Mouse (Mus musculus): ENCODE data around the gene Fam84b. TPM values are rescaled to one million over a fixed set of nuclear protein-coding genes. Genes with fewer than 3 reads are reported as not detected.

Fam84b gene
- polyA plus RNA-seq, 1 experiment from 2014 or later, result 6.2 TPM

DNA sequence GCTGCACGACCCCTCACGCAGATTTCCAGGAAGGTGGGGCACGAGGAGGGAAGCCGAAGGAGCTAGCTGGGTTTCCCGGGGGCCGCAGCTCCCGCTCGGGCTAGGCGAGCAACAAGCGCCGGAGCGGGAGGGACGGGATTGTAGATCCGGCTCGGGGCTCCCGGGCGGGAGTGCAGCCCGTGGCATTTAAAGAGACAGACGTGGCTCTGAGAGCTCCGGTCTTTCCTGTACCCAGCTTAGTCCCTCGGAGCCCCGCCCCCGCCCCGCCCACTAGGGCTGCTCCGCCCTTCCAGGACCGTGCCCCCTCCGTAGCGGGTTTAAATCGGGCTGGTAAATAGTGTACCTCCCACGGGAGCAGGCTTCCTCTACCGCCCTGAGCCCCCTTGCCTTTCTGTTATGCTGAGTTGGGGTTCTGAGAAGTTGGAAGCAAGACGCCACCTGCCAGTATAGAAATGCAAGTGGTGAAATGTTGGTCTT lies 28.8 kb downstream of the Fam84b start:
- H3K4me2 ChIP-seq, result peak overlapping the region; percentile 97
- no peaks in the 10 kb centered on the region for H3K9me3 ChIP-seq (replicated peaks)
- peak overlapping the region; percentile 69 for H3K4me3 ChIP-seq
- WGBS (ENCODE audit: insufficient replicate concordance), result under 1% methylated on average over 32 of the region's 32 CpGs
- peak; percentile 91 for ATAC-seq
- H3K4me1 ChIP-seq, result peaks cover 35% of the 10 kb centered on the region
- peak overlapping the region; percentile 77 for H3K27ac ChIP-seq
- peaks cover 28% of the 10 kb centered on the region for H3K27me3 ChIP-seq (replicated peaks)
- peaks cover 8% of the 10 kb centered on the region; the same call in 1 of the 2 replicates for H3K36me3 ChIP-seq
- peak overlapping the region; percentile 73 for H3K9ac ChIP-seq

DNA sequence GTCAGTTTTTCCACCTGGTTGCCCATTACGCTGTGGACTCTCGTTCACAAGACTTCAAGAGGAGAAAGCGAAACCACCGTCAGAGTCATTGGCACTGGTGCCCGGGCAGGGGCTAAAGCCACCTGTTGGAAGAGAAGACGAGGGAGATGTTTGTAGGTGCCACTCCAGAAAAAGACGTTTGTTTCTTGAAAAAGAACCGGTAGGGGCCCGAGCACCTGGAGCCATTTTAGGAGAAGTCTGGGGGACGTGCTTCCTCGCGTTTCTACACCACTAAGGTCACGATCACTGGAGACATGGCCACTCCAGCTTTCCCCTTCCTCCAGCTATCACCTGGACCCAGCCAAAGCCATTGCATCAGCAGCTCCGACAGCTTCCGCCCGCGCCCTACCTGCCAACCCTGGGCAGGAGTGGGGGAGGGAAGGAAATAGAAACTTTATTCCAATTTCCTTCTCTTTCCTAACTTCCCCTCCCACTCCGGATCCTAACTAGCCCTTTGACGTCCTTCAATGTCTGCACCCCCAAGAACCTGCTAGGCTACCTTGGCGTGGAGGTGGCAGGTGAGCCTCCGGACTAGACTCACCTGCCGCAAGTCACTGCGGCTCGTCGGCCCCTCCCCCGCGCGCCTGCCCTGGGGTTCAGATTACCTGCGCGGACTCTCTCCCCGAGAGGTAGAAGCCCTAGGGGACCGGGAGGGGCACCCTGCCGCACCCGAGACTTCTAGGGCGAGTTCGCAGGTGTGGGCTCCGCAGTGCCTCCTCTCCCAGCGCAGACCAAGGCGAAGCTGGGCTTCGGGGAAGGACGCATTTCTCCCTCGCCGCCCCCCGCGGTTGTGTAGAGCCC lies 29.5 kb downstream of the Fam84b start:
- Histone ChIP-seq H3K27me3 (replicated peaks) (peaks cover 28% of the 10 kb centered on the region), H3K9me3 (replicated peaks) (no peaks in the 10 kb centered on the region), H3K27ac (peak overlapping the region; percentile 77), H3K4me1 (peaks cover 35% of the 10 kb centered on the region), H3K36me3 (peaks cover 8% of the 10 kb centered on the region; the same call in 1 of the 2 replicates), H3K4me2 (peak overlapping the region; percentile 97), H3K4me3 (peak overlapping the region; percentile 69), H3K9ac (peak overlapping the region; percentile 73)
- peak; percentile 49 for ATAC-seq
- under 1% methylated on average over 42 of the region's 45 CpGs for WGBS (ENCODE audit: insufficient replicate concordance)

DNA sequence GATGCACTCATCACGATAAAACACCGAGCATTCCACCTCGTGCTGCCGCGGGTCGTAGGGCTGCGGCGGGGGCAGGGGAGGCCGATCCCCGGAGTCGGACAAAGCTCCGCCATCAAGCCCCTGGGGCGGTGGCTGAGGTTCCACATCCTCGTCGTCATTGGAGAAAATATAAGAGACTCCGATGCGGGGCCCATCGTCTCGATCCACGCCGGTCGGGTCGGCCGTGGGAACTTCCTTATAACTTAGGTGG lies 30.0 kb downstream of the Fam84b start:
- H3K9me3 ChIP-seq (replicated peaks), result no peaks in the 10 kb centered on the region
- peak overlapping the region; percentile 97 for H3K4me2 ChIP-seq
- H3K9ac ChIP-seq, result peak overlapping the region; percentile 73
- 0 out of 2 replicates have a peak overlapping the region, but pooled peaks have one; percentile 18 for H3K27ac ChIP-seq
- H3K36me3 ChIP-seq, result peaks cover 8% of the 10 kb centered on the region; the same call in 1 of the 2 replicates
- peaks cover 35% of the 10 kb centered on the region for H3K4me1 ChIP-seq
- peak overlapping the region; percentile 69 for H3K4me3 ChIP-seq
- peaks cover 28% of the 10 kb centered on the region for H3K27me3 ChIP-seq (replicated peaks)
- 1% methylated on average over 24 of the region's 24 CpGs for WGBS (ENCODE audit: insufficient replicate concordance)
- ATAC-seq, result 0 out of 2 replicates have a peak, but pooled peaks have one; percentile 3

DNA sequence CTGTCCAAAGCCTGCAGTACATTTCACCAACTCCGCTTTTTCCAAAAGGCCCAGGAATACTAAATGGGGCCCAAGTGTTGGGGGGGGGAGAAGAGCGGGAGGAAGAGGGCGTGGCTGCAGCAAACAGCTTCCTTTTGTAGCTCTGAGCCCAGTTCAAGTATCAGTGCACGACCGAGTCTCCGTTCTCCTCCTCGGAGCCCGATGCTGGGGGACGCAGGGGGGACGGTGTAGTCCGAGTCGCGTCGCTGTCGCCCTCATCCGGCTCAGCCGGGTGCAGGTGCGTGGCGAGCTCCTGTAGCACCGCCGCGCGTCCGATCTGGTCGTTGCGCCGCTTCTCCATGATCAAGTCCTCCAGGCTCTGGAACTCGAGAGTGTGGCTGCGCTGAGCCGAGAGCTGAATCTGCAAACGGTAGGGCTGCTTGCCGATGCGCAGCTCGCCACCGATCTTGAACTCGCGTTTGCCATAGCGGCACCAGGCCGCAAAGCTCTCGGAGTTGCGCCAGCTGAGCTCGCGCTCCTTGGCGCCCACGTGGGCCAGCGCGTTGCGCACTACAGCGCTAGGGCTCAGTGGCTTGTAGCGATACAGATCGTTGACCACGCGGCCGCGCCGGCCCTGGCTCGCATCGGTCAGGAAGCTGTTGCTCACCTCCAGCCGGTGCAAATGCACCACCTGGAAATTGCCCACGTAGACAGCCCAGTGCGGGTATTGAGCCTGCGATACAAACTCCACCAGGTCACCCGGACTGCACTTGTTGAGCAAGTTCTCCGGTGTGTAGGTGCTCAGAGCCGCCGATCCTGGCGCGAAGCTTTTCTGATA lies 30.6 kb downstream of the Fam84b start:
- Histone ChIP-seq H3K36me3 (peaks cover 8% of the 10 kb centered on the region; the same call in 1 of the 2 replicates), H3K4me3 (peak overlapping the region; percentile 69), H3K9ac (peak overlapping the region; percentile 73), H3K4me2 (peak overlapping the region; percentile 97), H3K27me3 (replicated peaks) (peaks cover 28% of the 10 kb centered on the region), H3K4me1 (peaks cover 35% of the 10 kb centered on the region), H3K9me3 (replicated peaks) (no peaks in the 10 kb centered on the region), H3K27ac (peak overlapping the region; percentile 18; the same call in 1 of the 2 replicates)
- WGBS (ENCODE audit: insufficient replicate concordance), result under 1% methylated on average over 68 of the region's 68 CpGs
- peak; percentile 57 for ATAC-seq

DNA sequence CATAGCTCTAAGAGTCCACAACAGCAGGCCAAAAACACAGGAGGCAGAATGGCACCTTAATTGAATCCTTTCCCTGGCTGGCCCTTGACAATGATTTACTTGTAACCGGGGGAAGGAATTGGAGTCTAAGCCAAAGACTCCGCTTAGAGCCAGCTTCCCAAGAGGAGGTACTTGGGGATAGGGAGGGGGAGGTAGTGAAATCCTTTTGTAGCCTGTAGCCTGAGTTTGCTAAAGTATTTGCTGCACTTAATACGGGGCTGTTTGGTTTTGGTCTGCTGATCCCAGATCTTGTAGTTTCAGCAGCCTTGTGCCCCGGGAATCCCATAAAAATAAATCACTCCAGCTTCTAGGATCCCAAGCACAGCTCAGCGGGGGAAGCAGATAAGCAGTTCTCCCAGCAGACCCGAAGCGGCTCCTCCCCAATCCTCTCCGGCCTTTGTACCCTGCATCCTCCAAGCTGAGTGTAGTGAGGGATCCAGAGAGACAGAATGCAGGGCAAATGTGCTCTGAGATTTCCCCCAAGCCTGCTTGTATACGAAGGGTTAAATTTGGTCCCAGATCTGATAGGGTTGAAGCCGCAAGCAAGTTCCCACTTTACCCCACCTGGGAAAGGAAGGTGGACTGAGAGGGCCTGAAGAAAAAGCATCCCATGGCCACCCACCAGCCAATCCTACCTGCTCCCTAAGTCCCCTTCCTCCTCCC lies 31.3 kb downstream of the Fam84b start:
- peak overlapping the region; percentile 69 for H3K4me3 ChIP-seq
- peak overlapping the region; percentile 73 for H3K9ac ChIP-seq
- no peaks in the 10 kb centered on the region for H3K9me3 ChIP-seq (replicated peaks)
- 0 out of 2 replicates have a peak overlapping the region, but pooled peaks have one; percentile 18 for H3K27ac ChIP-seq
- H3K36me3 ChIP-seq, result peaks cover 8% of the 10 kb centered on the region; the same call in 1 of the 2 replicates
- peaks cover 35% of the 10 kb centered on the region for H3K4me1 ChIP-seq
- H3K27me3 ChIP-seq (replicated peaks), result peaks cover 28% of the 10 kb centered on the region
- ATAC-seq, result no peak
- H3K4me2 ChIP-seq, result peak overlapping the region; percentile 97
- 27% methylated on average over 10 of the region's 10 CpGs for WGBS (ENCODE audit: insufficient replicate concordance)

DNA sequence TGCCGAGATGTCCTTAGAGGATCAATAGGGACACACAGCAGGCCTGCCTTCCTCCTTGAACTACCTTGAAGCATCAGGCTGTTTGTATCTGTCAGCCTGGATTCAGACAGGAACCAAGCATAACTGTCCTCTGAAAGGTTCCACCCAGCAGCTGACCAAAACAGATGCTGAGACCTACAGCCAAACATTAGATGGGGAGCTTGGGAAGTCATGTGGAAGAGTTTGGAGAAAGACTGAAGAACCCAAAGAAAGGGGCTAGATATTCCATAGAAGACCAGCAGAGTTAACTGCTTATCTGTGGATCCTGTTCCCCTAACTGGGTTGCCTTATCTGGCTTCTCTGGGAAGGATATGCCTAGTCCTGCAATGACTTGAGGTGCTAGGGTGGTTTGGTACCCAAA lies 35.1 kb downstream of the Fam84b start:
- WGBS (ENCODE audit: insufficient replicate concordance), result 54% methylated on average over 1 of the region's 1 CpGs
- Histone ChIP-seq H3K9me3 (replicated peaks) (no peaks in the 10 kb centered on the region), H3K9ac (no peak overlapping the region), H3K4me2 (no peak overlapping the region), H3K4me3 (no peak overlapping the region), H3K27ac (no peak overlapping the region), H3K36me3 (peaks cover 8% of the 10 kb centered on the region; the same call in 1 of the 2 replicates), H3K27me3 (replicated peaks) (peaks cover 19% of the 10 kb centered on the region), H3K4me1 (peaks cover 15% of the 10 kb centered on the region)
- no peak for ATAC-seq

DNA sequence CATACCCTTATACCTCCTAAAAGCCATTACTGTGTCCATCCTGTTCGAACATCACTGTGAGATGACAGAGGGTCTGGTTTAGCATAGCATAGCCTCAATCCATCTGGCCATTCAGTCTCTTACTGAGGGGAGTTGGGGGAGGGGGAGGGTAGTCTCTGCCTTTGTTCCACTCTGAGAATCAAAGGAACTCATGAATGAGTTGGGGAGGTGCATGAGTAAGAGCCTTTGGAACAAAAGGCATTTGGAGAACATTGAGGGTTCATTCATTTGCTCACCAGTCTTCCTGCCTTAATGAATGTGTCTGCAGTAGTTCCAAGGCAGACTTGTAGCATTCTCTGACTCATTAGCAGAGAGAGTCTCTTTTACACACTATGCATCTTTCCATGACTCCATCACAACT lies 37.1 kb downstream of the Fam84b start:
- Histone ChIP-seq H3K27me3 (replicated peaks) (no peaks in the 10 kb centered on the region), H3K27ac (no peak overlapping the region), H3K4me3 (no peak overlapping the region), H3K4me2 (no peak overlapping the region), H3K9me3 (replicated peaks) (no peaks in the 10 kb centered on the region), H3K36me3 (peaks cover 8% of the 10 kb centered on the region; the same call in 1 of the 2 replicates), H3K9ac (no peak overlapping the region), H3K4me1 (no peaks in the 10 kb centered on the region)
- 59% methylated on average over 1 of the region's 1 CpGs for WGBS (ENCODE audit: insufficient replicate concordance)
- ATAC-seq, result no peak

DNA sequence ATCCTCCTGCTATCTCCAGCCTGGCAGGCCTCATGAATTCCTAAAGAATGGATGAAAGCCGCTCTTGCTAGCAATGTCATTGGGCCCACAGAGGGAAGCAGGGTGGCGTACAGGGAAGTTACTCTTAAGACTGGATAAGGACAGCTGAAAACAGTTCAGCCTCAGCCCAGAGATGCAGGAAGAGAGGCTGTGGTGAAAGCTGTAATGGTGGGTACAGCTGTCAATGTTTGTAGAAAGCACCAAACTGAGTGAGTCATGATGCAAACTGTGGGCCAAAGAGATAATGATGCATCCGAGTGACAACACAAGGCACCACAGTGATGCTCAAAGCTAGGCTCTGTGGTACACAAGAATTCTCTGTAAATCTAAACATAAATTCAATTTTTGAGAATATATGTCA lies 39.0 kb downstream of the Fam84b start:
- H3K9ac ChIP-seq, result no peak overlapping the region
- H3K27me3 ChIP-seq (replicated peaks), result no peaks in the 10 kb centered on the region
- no peak overlapping the region for H3K4me3 ChIP-seq
- H3K4me1 ChIP-seq, result no peaks in the 10 kb centered on the region
- no peak overlapping the region for H3K27ac ChIP-seq
- ATAC-seq, result no peak
- no peaks in the 10 kb centered on the region for H3K36me3 ChIP-seq
- H3K4me2 ChIP-seq, result no peak overlapping the region
- 62% methylated on average over 3 of the region's 3 CpGs for WGBS (ENCODE audit: insufficient replicate concordance)
- H3K9me3 ChIP-seq (replicated peaks), result no peaks in the 10 kb centered on the region

DNA sequence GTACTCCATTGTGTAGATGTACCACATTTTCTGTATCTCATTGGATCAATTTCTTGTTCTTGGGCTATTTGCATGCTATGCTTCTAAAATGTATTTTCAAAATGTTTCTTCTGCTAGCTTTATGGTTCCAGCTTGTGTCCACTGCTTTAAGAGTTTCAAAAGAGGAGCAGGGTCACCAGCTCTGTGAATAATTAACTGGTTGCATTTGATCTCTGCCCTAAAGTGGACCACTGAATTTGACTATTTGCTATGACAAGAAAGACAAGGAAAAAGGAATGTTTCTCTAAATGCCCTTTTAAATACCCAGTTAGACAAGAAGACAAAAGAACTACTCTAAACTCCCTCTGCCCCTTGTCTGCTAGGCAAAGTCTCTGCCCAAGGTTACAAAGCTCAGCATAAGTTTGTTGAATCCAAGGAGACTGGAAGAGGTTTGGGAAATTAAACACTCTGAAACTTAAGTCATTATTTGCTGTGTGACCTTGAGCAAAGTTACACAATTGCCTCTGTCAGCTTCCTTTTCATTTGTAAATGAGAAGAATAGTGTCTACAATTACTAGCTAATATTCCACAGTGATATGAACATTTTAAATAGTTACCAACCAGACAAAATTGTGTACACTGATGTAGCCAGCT lies 60.4 kb downstream of the Fam84b start:
- Histone ChIP-seq H3K27me3 (replicated peaks) (no peaks in the 10 kb centered on the region), H3K9me3 (replicated peaks) (no peaks in the 10 kb centered on the region), H3K36me3 (no peaks in the 10 kb centered on the region), H3K4me2 (no peak overlapping the region), H3K4me1 (no peaks in the 10 kb centered on the region), H3K9ac (no peak overlapping the region), H3K4me3 (no peak overlapping the region), H3K27ac (no peak overlapping the region)
- ATAC-seq, result no peak

DNA sequence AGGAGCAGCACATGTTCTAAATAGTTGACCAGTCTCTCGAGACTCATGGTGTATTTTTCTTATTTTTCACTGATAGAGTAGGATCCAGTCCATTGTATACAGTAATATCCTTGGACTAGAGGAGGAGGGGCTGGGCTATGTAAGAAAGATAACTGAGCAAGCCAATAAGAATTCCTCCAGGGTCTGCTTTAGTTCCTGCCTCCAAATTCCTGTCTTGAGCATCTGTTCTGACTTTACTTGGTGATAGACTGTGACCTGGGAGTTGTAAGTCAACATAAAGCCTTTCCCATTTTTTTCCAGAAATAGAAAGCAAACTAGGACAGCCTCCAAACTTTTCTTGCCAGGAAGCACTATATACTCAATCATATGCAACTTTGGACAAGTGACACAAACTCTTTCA lies 64.5 kb downstream of the Fam84b start:
- Histone ChIP-seq H3K9ac (no peak overlapping the region), H3K36me3 (no peaks in the 10 kb centered on the region), H3K27me3 (replicated peaks) (no peaks in the 10 kb centered on the region), H3K9me3 (replicated peaks) (no peaks in the 10 kb centered on the region), H3K4me2 (no peak overlapping the region), H3K27ac (no peak overlapping the region), H3K4me1 (no peaks in the 10 kb centered on the region), H3K4me3 (no peak overlapping the region)
- WGBS (ENCODE audit: insufficient replicate concordance), result 38% methylated on average over 1 of the region's 1 CpGs
- ATAC-seq, result no peak

DNA sequence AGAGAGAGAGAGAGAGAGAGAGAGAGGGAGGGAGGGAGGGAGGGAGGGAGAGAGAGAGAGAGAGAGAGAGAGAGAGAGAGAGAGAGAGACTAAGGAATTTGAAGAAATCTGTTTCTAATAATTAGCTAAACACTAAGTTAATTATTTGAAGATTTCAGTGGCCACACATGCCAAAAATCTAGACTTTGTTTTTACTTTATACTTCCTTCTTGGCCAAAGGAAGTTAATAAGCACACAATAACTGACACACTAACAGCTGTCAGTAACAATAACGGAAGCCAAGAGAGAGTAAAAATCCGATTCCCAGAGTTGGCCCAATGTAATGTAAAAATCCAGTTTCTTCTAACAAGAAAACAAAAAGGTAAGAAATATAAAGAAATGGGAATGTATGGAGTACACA lies 69.8 kb downstream of the Fam84b start:
- Histone ChIP-seq H3K27me3 (replicated peaks) (no peaks in the 10 kb centered on the region), H3K4me1 (no peaks in the 10 kb centered on the region), H3K9ac (no peak overlapping the region), H3K4me3 (no peak overlapping the region), H3K36me3 (no peaks in the 10 kb centered on the region), H3K9me3 (replicated peaks) (no peaks in the 10 kb centered on the region), H3K4me2 (no peak overlapping the region), H3K27ac (no peak overlapping the region)
- 69% methylated on average over 2 of the region's 2 CpGs for WGBS (ENCODE audit: insufficient replicate concordance)
- no peak for ATAC-seq
